Mouse (Mus musculus) kidney, embryonic 14.5 days (tissue): ENCODE measurements around the gene Bora. TPM values are rescaled to one million over a fixed set of nuclear protein-coding genes. Genes with fewer than 3 reads are reported as not detected.

ENCODE experiments used
- polyA plus RNA-seq: library from polyadenylated mRNA; unstranded; fragments of >200 nt; fragmentation: Nextera tagmentation; extraction: Ambion mirVana; gene quantifications from 2 replicates; pipeline ENCODE4 v1.2.1, GENCODE M21; 2014

Gene Bora
- polyA plus RNA-seq, 1 experiment from 2014 or later = 97.6 TPM

Other genes starting within 250 kb of the Bora start
- 2.6 and 2.9 TPM in 2 replicates for gene Rpl36a-ps1, start 51.9 kb upstream of the Bora start, polyA plus RNA-seq
- gene Mzt1, start 88 bp upstream of the Bora start, polyA plus RNA-seq = 66.0 and 86.2 TPM in 2 replicates
- gene Pibf1, start 53.2 kb downstream of the Bora start, polyA plus RNA-seq = 24.1 and 24.9 TPM in 2 replicates
- gene Dis3, start 53.5 kb downstream of the Bora start, polyA plus RNA-seq = 28.7 and 46.5 TPM in 2 replicates